Mouse (Mus musculus) olfactory bulb, adult 2 months (tissue): ENCODE measurements around the gene Sec14l2. TPM values are rescaled to one million over a fixed set of nuclear protein-coding genes. Genes with fewer than 3 reads are reported as not detected.
"Not testable (repeated sequence)": the region's sequence is repeated elsewhere in the genome, so short reads cannot be mapped to it uniquely, and the experiment has no call there.

Experiments used
- H3K27ac ChIP-seq: fragments of 200-500 bp; 2 replicates; pipeline ENCODE4 v1.5.1; 2012; ENCODE audit warnings: low read depth, low read length; ENCODE audit not compliant: insufficient read depth
- H3K4me1 ChIP-seq: fragments of 200-500 bp; 2 replicates; pipeline ENCODE4 v1.6.1; 2012; ENCODE audit warnings: low read length; ENCODE audit not compliant: control insufficient read depth, insufficient read depth
- H3K4me3 ChIP-seq: fragments of 200-500 bp; 2 replicates; pipeline ENCODE4 v1.5.1; 2012; ENCODE audit warnings: mild to moderate bottlenecking, low read depth, low read length, moderate library complexity; ENCODE audit not compliant: insufficient read depth
- CTCF ChIP-seq: fragments of 200-500 bp; IDR thresholded peaks from 2 replicates; pipeline ENCODE4 v1.5.1; 2012; ENCODE audit warnings: low read depth, mild to moderate bottlenecking, low read length, moderate library complexity; ENCODE audit not compliant: insufficient read depth
- POLR2A ChIP-seq: fragments of 200-500 bp; IDR thresholded peaks from 2 replicates; pipeline ENCODE4 v1.6.1; 2012; ENCODE audit warnings: mild to moderate bottlenecking, low read depth, low read length, moderate library complexity; ENCODE audit not compliant: insufficient read depth
- WGBS: fragments of 180-500 bp; shearing (Covaris S2); methylation state at CpG from one replicate; pipeline ENCODE4 v1.1.7; 2018; 5-methylcytosine and 5-hydroxymethylcytosine counted together
- polyA plus RNA-seq: library from polyadenylated mRNA; stranded (reverse); fragments of >200 nt; gene quantifications from 2 replicates; pipeline ENCODE4 v1.2.4, GENCODE M21; 2012; ENCODE audit warnings: low replicate concordance; ENCODE audit not compliant: missing spikeins, insufficient read depth, insufficient read length

The Sec14l2 gene
- polyA plus RNA-seq, 1 experiment = not detected

DNA sequence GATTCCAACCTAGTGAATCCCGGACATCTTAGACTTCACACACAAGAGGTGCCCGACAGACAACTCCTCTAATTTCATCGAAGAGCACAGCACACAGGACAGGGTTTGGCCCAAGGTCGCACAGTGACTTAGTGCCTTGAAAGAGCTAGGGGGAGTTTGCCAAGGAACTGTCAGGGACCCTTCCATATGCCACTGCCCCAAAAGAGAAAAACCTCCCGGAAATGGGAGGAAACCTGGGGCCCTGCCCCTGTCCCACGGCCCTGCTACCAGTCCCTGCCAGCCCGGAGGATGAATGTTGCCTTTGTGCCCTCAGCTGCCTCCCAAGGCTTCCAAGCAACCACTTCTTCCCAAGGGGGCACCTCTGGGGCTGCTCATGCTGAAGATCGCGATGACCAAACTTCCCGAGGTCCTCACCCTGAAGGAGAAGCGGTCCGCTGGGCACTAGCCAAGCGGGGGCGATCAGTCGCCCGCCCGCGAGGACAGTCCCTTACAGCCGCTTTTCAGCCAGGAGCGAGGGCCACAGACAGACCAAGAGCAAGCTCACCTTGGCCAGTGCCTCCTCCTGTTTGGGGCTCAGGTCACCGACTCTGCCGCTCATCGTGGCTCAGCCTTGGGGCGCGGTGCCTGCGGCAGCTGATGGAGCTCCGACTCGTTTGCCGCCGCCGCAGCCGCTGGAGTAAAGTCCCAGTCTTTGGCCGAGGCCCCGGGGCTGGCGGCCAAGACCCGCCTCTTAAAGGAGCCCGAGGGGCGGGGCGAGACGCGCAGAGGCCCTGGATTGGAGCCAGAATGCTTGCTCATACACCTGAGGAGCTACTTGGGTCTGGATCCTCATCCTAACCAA lies 4.9 kb downstream of the Sec14l2 start:
- peaks cover 41% of the 10 kb centered on the region for H3K4me1 ChIP-seq
- peak overlapping the region; percentile 53 for H3K4me3 ChIP-seq
- TF ChIP-seq CTCF (no peak), POLR2A (no peak)
- WGBS = 2% methylated on average over 41 of the region's 41 CpGs
- peak overlapping the region; percentile 17 for H3K27ac ChIP-seq

DNA sequence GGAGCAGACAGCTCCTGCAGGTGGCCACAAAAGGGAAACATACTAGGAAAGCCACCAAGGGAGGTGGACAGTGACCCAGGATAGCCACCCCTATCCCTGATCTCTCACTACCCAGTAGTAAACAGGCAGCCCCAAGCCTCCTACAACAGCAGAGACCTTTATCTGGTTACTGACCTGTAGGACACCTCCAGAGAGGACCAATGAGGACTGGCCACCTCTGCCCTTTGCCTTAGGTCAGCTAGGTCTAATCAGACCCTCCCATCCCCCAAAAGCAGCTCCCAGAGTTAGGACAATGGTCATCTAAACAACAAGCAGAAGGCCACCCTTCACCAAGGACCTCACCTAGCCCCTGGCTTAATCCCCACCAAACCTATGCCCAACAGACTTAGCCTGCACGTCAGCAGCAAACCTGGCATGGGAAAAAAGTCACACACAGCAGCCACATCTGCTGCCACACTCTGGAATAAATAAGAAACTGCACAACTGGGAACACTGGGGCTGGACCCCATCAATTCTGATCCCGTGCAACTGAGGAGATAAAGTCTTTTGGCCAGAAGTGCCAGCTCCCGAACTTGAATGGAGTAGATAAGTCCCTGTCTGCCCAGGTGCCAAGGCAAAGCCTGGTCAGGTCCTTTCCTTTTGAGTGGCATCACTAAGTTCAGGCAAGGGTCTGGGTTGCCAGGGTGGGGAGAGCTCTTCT lies 5.7 kb downstream of the Sec14l2 start:
- peaks cover 41% of the 10 kb centered on the region for H3K4me1 ChIP-seq
- H3K4me3 ChIP-seq = peak overlapping the region; percentile 53
- 0 out of 2 replicates have a peak overlapping the region, but pooled peaks have one; percentile 19 for H3K27ac ChIP-seq
- no peak; the same call in 1 of the 2 replicates for TF ChIP-seq CTCF
- 7% methylated on average over 3 of the region's 3 CpGs for WGBS

DNA sequence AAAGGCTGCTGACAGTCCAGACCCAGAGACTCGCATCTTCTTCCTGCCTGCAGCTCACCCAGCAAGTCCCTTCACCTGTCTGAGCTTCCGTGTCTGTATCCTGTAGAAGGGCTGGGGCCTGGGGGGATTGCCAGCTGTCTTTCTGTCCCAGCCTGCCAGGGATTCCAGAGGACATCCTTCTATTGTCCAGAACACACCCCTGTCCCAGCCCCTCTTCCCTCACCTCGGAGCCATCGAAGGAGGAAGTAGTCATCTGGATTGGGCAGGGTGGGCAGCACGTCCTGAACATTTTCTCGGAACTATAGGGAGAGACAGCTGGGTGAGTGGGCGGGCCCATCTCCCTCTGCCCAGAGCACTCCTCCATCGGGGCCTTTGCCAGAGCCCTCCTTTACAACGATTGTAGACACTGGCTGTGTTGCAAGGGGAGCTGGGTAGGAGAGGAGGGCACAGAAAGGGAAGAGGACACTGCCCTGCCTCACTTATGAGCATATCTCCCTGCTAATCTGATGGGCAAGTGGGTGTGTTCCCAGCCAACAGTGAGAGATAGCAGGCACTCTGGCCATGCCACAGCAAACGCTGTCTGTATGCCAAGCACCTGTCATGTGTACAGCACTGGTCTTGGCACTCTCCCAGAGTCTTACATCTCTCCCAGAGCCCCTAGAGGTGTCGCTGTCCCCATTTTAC lies 6.6 kb downstream of the Sec14l2 start:
- peaks cover 44% of the 10 kb centered on the region for H3K4me1 ChIP-seq
- 36% methylated on average over 11 of the region's 11 CpGs for WGBS
- H3K4me3 ChIP-seq = peak overlapping the region; percentile 53; the same call in 1 of the 2 replicates
- TF ChIP-seq CTCF (no peak), POLR2A (no peak)
- H3K27ac ChIP-seq = no peak overlapping the region

DNA sequence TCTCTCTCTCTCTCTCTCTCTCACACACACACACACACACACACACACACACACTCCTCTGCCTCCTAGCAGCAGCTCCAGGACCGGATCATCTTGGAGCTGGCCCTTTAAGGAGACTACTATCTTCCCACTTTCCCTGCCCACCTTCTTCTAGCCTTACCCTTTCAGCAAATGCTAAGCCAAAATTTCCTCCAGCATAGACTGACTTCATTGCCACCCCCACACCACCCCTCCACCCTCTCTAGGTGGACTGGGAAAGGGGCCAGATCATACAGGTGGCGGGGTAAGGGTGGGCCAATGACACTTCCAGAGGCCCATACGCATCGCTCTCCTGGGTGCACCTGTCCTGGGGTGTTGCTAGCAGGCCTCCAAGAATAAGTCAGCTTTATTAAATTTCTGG lies 7.8 kb downstream of the Sec14l2 start:
- H3K4me3 ChIP-seq = no peak overlapping the region
- peaks cover 44% of the 10 kb centered on the region for H3K4me1 ChIP-seq
- H3K27ac ChIP-seq = no peak overlapping the region
- TF ChIP-seq POLR2A = no peak
- 78% methylated on average over 4 of the region's 4 CpGs for WGBS

DNA sequence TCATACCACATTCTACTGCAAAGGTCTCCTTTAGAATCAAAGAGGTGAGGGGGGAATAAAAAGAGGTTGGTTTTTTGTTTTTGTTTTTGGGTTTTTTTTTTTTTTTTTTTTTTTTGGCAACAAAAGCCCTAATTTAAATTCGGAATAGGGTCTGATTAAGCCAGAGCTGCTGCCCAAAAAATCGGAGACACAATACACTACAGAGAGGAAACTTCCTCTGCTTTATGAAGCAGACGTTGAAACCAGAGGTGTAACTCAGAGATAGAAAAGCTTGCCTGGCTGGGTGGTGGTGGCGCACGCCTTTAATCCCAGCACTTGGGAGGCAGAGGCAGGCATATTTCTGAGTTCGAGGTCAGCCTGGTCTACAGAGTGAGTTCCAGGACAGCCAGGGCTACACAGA lies 8.7 kb downstream of the Sec14l2 start:
- H3K27ac ChIP-seq, H3K4me3 ChIP-seq: not testable (repeated sequence)
- H3K4me1 ChIP-seq = peaks cover 42% of the 10 kb centered on the region
- WGBS = 57% methylated on average over 6 of the region's 6 CpGs

DNA sequence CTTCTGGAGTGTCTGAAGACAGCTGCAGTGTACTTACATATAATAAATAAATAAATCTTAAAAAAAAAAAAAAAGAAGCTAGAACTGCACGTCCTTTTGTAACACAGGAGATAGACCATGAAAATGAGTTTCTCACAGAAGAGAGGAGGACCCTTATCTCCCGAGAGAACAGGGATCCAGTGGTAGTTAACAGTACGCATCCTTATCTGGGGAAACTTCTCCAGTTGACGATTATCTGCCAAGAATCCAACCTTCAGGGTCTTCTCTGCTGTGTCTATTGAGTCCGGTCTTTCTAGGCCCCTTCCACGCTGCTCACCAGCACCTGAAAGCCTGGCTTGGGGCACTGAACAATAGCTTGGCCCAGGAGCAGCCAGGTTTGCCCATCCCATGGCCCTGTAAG lies 9.2 kb downstream of the Sec14l2 start:
- TF ChIP-seq CTCF (no peak), POLR2A (no peak)
- H3K4me3 ChIP-seq = no peak overlapping the region
- H3K4me1 ChIP-seq = peaks cover 37% of the 10 kb centered on the region
- no peak overlapping the region for H3K27ac ChIP-seq
- 89% methylated on average over 6 of the region's 6 CpGs for WGBS

DNA sequence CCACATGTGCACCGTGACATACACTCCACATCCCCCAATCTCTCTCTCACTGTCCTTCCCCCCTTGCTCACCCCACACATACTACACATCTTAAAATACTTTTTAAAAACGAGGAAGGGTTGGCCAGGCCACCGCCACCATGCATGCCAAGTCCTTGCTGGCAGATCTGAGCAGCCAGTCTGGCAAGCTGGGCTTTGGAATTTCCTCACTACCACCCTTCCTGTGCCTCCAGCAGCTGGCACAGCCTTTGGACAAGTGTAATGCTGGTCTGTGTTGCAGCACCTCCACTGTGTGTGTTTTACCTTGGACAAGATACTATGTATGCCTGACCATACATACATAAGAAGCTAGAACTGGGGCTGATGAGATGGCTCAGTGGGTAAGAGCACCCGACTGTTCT lies 9.7 kb downstream of the Sec14l2 start:
- TF ChIP-seq POLR2A (no peak), CTCF (no peak)
- Histone ChIP-seq H3K4me1 (peaks cover 33% of the 10 kb centered on the region), H3K4me3 (no peak overlapping the region), H3K27ac (no peak overlapping the region)
- WGBS = 71% methylated on average over 4 of the region's 4 CpGs

DNA sequence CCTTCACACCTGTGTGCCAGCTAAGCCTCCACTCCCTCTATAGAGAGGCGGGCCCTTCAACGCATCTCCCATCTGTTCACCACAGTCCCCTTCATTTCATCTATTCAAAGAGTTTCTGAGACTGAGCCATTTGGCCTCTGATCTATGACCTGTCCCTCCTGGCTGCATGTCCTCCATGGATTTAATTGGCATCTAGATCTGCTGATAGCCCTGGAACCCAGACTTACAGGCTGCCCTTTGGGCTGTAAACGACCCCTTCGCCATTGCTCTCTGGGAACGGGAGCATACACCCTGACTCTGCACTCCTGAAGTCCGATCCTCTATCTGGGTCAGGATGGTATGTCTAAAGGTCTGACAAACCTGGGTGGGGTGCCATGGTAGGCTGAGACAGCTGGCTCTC lies 10.4 kb downstream of the Sec14l2 start:
- peaks cover 33% of the 10 kb centered on the region for H3K4me1 ChIP-seq
- H3K27ac ChIP-seq = no peak overlapping the region
- TF ChIP-seq CTCF (no peak), POLR2A (no peak)
- 88% methylated on average over 6 of the region's 6 CpGs for WGBS
- no peak overlapping the region for H3K4me3 ChIP-seq

DNA sequence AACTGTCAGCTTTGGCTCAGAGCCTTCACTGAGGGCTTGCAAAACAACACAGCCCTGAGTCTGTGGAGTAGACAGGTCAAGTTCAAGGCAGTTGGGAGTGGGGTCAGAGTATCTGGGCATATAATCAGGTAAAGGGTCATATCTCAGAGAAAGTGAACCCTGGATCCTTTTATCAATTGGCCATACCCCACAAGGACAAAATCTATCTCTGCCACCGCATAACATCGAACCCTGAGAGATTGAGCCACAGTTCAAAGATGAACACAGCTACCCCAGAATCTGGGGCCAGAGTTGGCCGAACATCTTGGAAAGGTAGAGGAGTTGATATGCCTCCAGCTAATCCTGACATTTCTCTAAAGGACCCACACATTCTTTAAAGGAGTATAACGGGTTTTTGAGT lies 11.2 kb downstream of the Sec14l2 start:
- no peak overlapping the region for H3K27ac ChIP-seq
- H3K4me1 ChIP-seq = peaks cover 28% of the 10 kb centered on the region
- 91% methylated on average over 4 of the region's 4 CpGs for WGBS
- no peak overlapping the region for H3K4me3 ChIP-seq
- TF ChIP-seq POLR2A (no peak), CTCF (no peak)
